In the genomic region with DNA sequence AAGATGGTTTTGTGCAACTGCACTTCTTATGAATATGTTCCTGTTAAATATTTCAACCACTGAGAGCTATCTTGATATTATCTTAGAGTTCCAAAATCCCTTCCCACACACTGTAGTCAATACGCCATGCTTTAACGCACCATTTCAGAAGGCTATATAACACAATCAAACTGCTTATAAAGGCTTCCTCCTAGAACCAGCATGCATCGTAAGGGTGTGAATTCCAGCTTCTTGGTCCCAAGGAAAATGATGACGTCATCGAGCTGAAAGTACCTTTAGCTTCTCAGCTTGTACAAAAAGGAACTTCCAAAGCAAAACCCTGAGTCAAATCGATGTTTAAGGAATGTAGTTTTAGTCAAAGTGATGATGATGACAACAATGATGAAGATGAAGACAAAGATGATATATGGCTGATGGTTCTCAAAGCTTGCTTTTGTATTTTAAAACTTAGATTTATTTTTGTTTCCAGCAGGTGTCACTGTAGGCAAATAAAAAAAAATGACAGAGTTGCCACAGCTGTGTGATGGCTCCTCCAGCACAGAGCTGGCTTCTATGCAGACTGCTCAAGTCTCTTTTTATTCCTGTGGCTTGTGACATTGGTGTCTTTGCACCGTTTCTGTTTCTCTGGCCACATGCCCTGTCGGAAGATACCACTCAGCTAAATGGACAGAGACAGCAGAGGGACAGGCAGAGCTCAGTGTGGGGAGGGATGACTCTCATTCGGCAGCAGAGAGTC, we compare ENCODE assay signal across 8 mouse cellular contexts.
DNase-seq lines count a peak whose midpoint lies in the region; ATAC-seq and TF ChIP-seq lines count a peak whose summit lies in the region.

No protein-coding gene starts in this region.

- H3K27me3 ChIP-seq in liver, postnatal 0 days (ENCODE audit: insufficient read depth, low read length), result no peaks in the 10 kb centered on the region
- H3K27me3 ChIP-seq in forebrain, embryonic 12.5 days, result peaks cover 18% of the 10 kb centered on the region

- 0 out of 2 replicates have a peak, but pooled peaks have one; percentile 7 for TF ChIP-seq CTCF in liver, postnatal 0 days (IDR thresholded peaks at IDR 0.05; ENCODE audit: low read depth)

- no peak for ATAC-seq in liver, postnatal 0 days
- ATAC-seq in forebrain, embryonic 12.5 days (ENCODE audit: low FRiP score), result peak; percentile 87

- H3K4me3 ChIP-seq in liver, postnatal 0 days (ENCODE audit: low read depth, low read length), result no peak overlapping the region
- H3K4me3 ChIP-seq in forebrain, embryonic 12.5 days (replicated peaks), result no peak overlapping the region

- H3K9ac ChIP-seq in liver, postnatal 0 days (replicated peaks), result no peak overlapping the region
- H3K9ac ChIP-seq in forebrain, embryonic 12.5 days, result no peak overlapping the region

- intact Hi-C loops in heart, postnatal 36 days (cut with DNase I), result loop anchor here (5.0 to 10.0 kb wide), 3 partner anchors 406 to 1251 kb away; no protein-coding TSS in a partner anchor

- H3K36me3 ChIP-seq in liver, postnatal 0 days (replicated peaks; ENCODE audit: insufficient read depth, low read length), result no peaks in the 10 kb centered on the region
- no peaks in the 10 kb centered on the region for H3K36me3 ChIP-seq in forebrain, embryonic 12.5 days (replicated peaks)

- H3K27ac ChIP-seq in liver, postnatal 0 days (ENCODE audit: low read depth), result no peak overlapping the region
- H3K27ac ChIP-seq in forebrain, embryonic 12.5 days, result no peak overlapping the region; the same call in 1 of the 2 replicates

- no peak for DNase-seq in liver, postnatal 0 days
- DNase-seq in liver, result no peak
- peak; percentile 14 to 17 for DNase-seq in layer of hippocampus, postnatal 25 days (ENCODE audit: extremely low spot score in 1 of 2, low spot score in 1 of 2)
- DNase-seq in retina, postnatal 1 day, result peak; percentile 78
- no peak for DNase-seq in urinary bladder, postnatal 4 days (ENCODE audit: low spot score in 2 of 2)
- DNase-seq in lung, postnatal 25 days (ENCODE audit: low spot score), result no peak
- DNase-seq in heart, postnatal 36 days, result no peak

- no peaks in the 10 kb centered on the region for H3K9me3 ChIP-seq in liver, postnatal 0 days (ENCODE audit: low read length)
- no peaks in the 10 kb centered on the region for H3K9me3 ChIP-seq in forebrain, embryonic 12.5 days

- WGBS in liver, postnatal 0 days (ENCODE audit: insufficient replicate concordance), result 60% methylated on average over 9 of the region's 9 CpGs
- 58% methylated on average over 9 of the region's 9 CpGs for WGBS in forebrain, embryonic 12.5 days

- H3K4me1 ChIP-seq in liver, postnatal 0 days (ENCODE audit: insufficient read depth), result no peaks in the 10 kb centered on the region
- peaks cover 22% of the 10 kb centered on the region for H3K4me1 ChIP-seq in forebrain, embryonic 12.5 days

- no peak for TF ChIP-seq EP300 in liver, postnatal 0 days (IDR thresholded peaks at IDR 0.05; ENCODE audit: low read depth)

- H3K4me2 ChIP-seq in liver, postnatal 0 days (ENCODE audit: low read depth, low read length), result no peak overlapping the region
- H3K4me2 ChIP-seq in forebrain, embryonic 12.5 days, result no peak overlapping the region

Comparison
In these comparisons a context has a peak if more than half of its experiments do, and no peak if none do; other contexts are left out.
1. DNase-seq: peak in layer of hippocampus, postnatal 25 days (2 of 2) and retina, postnatal 1 day (single experiment); none in liver, postnatal 0 days (single experiment), liver (single experiment), urinary bladder, postnatal 4 days (0 of 2), lung, postnatal 25 days (single experiment) and heart, postnatal 36 days (0 of 2).